Mouse (Mus musculus): ENCODE measurements around the gene Ints14.
"Not testable (repeated sequence)": the region's sequence is repeated elsewhere in the genome, so short reads cannot be mapped to it uniquely, and the experiment has no call there.

Gene Ints14

GRCm38 (mm10) chr9:65017896-65018295 is 57.2 kb downstream of the Ints14 start:
- in situ Hi-C loops (cut with MboI, MseI), result loop anchor here in 1 of 2 experiments (25.0 kb wide), 1 partner anchor 1281 kb away; no protein-coding TSS in a partner anchor

- in situ Hi-C loops (cut with MboI, MseI), result loop anchor here in 1 of 2 experiments (25.0 kb wide), 1 partner anchor 1281 kb away; no protein-coding TSS in a partner anchor
Observed at GRCm38 (mm10) chr9:65018588-65019121, 58.0 kb downstream of the Ints14 start.

DNA sequence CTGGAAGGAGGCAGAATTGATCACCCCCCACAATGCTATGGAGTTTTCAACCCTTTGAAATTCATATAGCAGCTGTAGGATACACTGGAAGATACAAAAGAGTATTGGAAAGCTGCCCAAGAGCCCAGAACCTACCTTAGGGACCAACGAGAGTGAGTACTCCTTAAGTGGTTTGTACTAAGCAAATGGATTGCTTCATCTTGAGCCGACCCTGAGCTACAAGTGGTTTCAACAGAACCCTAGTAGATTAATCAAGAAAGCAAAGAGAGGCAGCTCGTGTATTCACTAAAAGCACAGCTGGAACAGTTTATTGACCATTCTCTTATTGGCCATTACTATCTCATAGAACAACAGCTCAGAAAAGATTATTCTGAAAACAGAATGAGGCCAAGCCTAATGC is 58.4 kb downstream of the Ints14 start:
- in situ Hi-C loops (cut with MboI, MseI), result loop anchor here in 1 of 2 experiments (25.0 kb wide), 1 partner anchor 1282 kb away; no protein-coding TSS in a partner anchor

- in situ Hi-C loops (cut with MboI, MseI), result loop anchor here (10.0 to 25.0 kb wide), 2 partner anchors 1283 to 1915 kb away; no protein-coding TSS in a partner anchor
Observed at GRCm38 (mm10) chr9:65020128-65020527, 59.4 kb downstream of the Ints14 start.

- in situ Hi-C loops (cut with MboI, MseI), result loop anchor here (10.0 to 25.0 kb wide), 2 partner anchors 1284 to 1914 kb away; no protein-coding TSS in a partner anchor
Observed at GRCm38 (mm10) chr9:65020991-65021886, 60.5 kb downstream of the Ints14 start, which contains the start of gene Hacd3. TSS of gene Hacd3 (minus strand) at chr9:65021693.

DNA sequence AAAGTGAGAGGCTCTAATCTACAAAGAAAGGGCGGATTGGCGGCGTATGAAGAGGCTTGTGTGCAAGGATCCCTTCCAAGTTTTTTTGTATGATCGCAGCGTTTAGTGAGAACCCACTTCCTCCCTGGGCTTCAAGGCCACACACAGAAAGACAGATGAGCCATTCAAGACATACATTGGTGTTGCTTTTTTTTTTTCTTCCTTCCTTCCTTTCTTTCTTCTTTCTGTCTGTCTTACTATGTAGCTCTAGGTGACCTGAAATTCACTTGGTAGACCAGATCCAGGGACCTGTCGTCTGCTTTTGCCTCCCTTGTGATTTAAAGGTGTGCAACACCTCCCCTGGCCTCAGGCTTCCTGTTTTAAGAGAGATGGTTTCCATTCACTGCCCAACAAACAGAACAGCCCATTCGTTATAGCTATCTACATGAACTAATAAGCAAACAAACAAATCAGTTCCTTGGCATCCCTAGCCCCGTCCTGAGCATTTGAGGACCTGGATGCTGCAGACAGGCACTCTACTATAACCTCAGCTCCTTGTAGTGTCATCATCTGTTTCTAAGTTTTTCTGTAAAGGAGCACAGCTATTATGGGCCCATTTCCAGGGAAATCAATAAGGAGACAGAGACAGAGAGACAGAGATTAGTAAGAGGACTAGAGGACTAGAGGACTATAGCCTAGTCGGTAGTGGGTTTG is 61.3 kb downstream of the Ints14 start:
- in situ Hi-C loops (cut with MboI, MseI), result loop anchor here (10.0 to 25.0 kb wide), 2 partner anchors 1285 to 1913 kb away; no protein-coding TSS in a partner anchor

DNA sequence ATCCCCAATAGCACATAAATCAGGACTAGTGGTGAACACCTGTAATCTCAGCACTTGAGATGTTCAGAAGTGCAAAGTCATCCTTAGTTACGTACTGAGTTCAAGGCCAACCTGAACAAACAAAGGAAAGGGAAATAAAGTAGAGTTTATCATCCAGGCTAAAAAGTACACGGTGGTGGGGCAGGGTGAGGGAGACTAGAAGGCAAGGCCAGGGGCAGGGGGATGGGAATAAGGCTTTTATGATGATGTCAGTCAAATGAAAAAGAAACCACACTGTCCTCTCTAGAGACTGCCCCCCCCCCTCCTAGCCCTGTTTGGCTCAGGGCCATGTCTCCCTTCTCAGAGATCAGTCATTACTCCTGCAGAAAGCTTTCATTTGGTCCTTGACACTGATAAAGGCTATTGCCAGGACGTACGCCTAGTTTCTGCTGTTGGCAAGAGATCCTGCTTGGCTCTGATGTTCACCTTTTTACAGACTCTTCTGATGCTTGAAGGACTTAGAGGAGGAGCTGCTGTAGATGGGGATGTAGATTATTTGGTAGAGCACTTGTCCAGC is 62.0 kb downstream of the Ints14 start:
- in situ Hi-C loops (cut with MboI, MseI), result loop anchor here (10.0 to 25.0 kb wide), 2 partner anchors 1285 to 1912 kb away; no protein-coding TSS in a partner anchor

- in situ Hi-C loops (cut with MboI, MseI), result loop anchor here (10.0 to 25.0 kb wide), 2 partner anchors 1286 to 1911 kb away; no protein-coding TSS in a partner anchor
Observed at GRCm38 (mm10) chr9:65023447-65023846, 62.7 kb downstream of the Ints14 start.

GRCm38 (mm10) chr9:65027241-65027640 is 66.5 kb downstream of the Ints14 start:
- in situ Hi-C loops (cut with MboI, MseI), result loop anchor here in 1 of 2 experiments (10.0 kb wide), 1 partner anchor 1908 kb away; no protein-coding TSS in a partner anchor

DNA sequence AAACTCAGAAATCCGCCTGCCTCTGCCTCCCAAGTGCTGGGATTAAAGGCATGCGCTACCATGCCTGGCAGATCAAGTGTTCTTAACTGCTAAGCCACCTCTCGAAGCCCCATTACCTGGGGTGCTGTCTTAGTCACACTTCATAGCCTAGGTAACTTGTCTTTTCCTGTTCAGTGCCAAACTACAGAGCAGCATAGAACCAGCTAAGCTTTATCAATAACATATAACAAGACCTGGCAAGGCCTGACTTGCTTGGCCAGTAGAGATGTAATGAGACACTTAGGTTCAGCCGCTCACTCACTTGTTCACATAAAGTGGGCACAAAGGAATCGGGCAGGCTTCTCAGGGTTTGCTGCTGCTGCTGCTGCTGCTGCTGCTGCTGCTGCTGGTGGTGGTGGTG is 67.6 kb downstream of the Ints14 start:
- in situ Hi-C loops (cut with MboI, MseI), result loop anchor here in 1 of 2 experiments (10.0 kb wide), 1 partner anchor 1906 kb away; no protein-coding TSS in a partner anchor

- in situ Hi-C loops (cut with MboI, MseI), result not testable (repeated sequence)
Observed at GRCm38 (mm10) chr9:65031355-65031754, 70.7 kb downstream of the Ints14 start.

DNA sequence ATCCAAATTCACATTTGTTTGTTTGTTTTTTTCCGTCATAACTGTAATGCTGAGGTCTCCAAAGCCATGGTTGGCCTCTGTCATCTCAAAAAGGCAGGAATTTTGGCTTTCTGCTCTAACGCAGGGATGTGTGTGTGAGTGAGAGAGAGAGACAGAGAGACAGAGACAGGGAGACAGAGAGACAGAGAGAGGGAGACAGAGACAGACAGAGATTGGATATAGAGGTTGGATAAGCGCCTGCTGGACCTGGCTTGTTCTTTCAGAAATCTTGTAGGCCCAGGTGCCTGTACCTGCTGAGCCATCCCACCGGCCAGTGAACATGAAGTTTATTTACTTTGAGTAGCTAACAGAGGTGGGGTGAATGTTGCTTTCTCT is 71.2 kb downstream of the Ints14 start:
- in situ Hi-C loops (cut with MboI, MseI), result no loop called here

DNA sequence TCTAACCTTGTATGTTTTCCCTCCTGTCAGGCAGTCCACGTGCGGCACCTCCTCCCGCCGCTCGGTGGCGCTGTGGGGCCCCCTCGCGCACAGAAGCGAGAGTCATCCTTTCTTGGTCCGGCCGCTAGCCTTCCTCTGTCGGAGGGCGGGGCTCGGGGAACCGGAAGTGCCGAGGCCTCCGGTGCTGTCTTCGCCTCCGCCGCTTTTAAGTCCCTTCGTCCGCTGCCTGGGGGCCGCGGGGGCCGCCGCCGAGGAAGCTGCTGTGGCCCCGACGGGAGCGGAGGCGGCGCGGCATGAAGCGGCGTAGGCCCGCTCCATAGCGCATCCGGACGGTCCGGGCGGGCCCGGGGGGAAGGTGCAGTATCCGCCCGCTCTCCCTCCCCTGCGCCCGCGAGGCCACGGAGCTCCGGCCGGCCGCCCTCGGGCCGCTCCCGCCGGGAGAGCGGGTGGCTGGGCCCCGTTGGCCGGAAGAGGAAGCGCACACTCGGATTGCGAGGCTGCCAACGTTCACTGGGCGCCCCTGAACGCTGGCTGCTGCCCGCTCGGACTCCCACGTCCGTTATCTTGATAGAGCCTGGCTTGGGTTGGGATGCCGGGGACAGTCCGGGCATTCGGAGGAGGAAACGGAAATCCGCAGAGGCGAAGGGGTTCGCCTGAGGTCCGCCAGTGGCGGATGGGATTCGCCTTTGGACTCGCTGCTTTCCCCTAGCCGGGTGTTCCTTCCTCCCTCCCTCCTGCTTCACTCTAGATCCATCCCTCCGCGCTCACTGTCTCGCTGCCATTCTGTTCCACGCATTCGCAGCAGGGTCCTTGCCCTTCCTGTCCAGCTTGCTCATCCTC is 71.8 kb downstream of the Ints14 start, which contains the start of gene Dpp8:
Dpp8 (plus strand) TSS at position 146 of the 840 bp plus-strand sequence.
- in situ Hi-C loops (cut with MboI, MseI), result no loop called here

DNA sequence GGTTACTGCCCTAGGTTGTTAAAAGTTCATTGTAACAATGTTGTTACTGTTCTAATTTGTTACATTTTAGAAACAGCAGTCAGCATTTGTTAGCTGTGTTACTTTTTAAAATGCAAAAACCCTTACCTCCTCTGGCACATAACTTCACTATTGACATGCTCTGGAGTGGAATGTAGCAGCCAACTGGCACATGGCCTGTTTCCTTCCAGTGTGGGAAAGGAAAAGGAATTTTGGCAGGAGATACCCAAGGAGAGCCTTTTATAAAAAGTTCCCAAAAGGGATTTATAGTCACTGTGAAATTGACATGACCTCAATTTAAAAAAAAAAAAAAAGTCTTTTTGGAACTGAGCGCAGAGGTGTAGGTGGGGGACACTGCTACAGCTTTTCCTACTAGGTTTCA is 75.8 kb downstream of the Ints14 start:
- in situ Hi-C loops (cut with MboI, MseI), result no loop called here

Data from T-helper 17 cell (primary cell).